Mouse (Mus musculus): ENCODE measurements at regions not wholly inside any gene's neighbourhood (a gene's known extent, or its start where the extent isn't known, plus 50 kb on each side); places are given as distances from the start of the nearest gene placed in this dataset.

DNA sequence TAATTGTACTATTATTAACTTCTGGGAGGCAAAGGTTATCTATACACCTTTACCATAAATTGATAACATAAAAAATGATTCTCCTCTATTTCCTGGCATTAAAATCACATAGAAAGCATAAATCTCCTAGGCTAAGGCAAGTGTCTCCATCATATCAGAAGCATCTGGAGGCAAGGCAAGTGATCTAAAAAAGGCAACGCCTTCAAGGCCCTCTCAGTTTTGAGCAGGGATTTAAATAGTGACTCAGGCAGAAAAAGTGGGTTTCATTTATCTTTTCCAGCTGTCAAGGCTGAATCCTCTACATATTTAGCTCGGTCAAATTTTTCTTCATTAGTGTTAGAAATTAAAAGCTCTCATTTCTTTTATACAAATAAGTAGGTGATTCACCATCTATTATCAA lies 430.0 kb upstream of the Gpc5 start:
- no peak for TF ChIP-seq POLR2A (IDR thresholded peaks at IDR 0.05; ENCODE audit: borderline replicate concordance, extremely low read depth, insufficient read depth, insufficient read length, poor library complexity, severe bottlenecking)
- no peak for TF ChIP-seq CTCF (IDR thresholded peaks at IDR 0.05; ENCODE audit: borderline replicate concordance, extremely low read depth, insufficient read depth, insufficient read length)

Data from brain, embryonic 14.5 days (tissue).